Mouse (Mus musculus) liver, adult 2 months (tissue): ENCODE measurements at regions not wholly inside any gene's neighbourhood (a gene's known extent, or its start where the extent isn't known, plus 50 kb on each side); places are given as distances from the start of the nearest gene placed in this dataset.

Source experiments
- DNase-seq: peaks from one replicate; pipeline ENCODE4 v3.0.0-alpha.2; 2011; ENCODE audit warnings: low read depth, low spot score; ENCODE audit errors: extremely low read depth
- H3K27ac ChIP-seq: fragments of 200-500 bp; replicated peaks from 2 replicates; pipeline ENCODE4 v1.5.1; 2012; ENCODE audit warnings: low read depth, mild to moderate bottlenecking, control low read depth, inconsistent platforms, low read length; ENCODE audit not compliant: insufficient read depth
- H3K27me3 ChIP-seq: fragments of 200-500 bp; 2 replicates; pipeline ENCODE4 v1.6.1; 2012; ENCODE audit warnings: mild to moderate bottlenecking, moderate library complexity, low read length, inconsistent platforms; ENCODE audit not compliant: control insufficient read depth, insufficient read depth
- H3K36me3 ChIP-seq: fragments of 200-500 bp; 2 replicates; pipeline ENCODE4 v1.6.1; 2012; ENCODE audit warnings: low read length, inconsistent platforms; ENCODE audit not compliant: control insufficient read depth, insufficient read depth
- H3K4me1 ChIP-seq: fragments of 200-500 bp; 2 replicates; pipeline ENCODE4 v1.6.1; 2011; ENCODE audit warnings: low read length; ENCODE audit not compliant: control insufficient read depth, insufficient read depth
- H3K4me3 ChIP-seq: fragments of 200-500 bp; 2 replicates; pipeline ENCODE4 v1.5.1; 2011; ENCODE audit warnings: low read depth, mild to moderate bottlenecking, control low read depth, low read length, moderate library complexity; ENCODE audit not compliant: insufficient read depth
- H3K79me2 ChIP-seq: fragments of 200-500 bp; 2 replicates; pipeline ENCODE4 v1.6.1; 2012; ENCODE audit warnings: inconsistent platforms, mild to moderate bottlenecking, low read length, moderate library complexity; ENCODE audit not compliant: control insufficient read depth, insufficient read depth
- H3K9ac ChIP-seq: fragments of 200-500 bp; 2 replicates; pipeline ENCODE4 v1.6.1; 2012; ENCODE audit warnings: low read depth, mild to moderate bottlenecking, control low read depth, inconsistent platforms, low read length
- CTCF ChIP-seq: fragments of 200-500 bp; IDR thresholded peaks from 2 replicates; pipeline ENCODE4 v1.5.1; 2011; ENCODE audit warnings: low read depth, low read length, control low read depth
- POLR2A ChIP-seq: fragments of 200-500 bp; IDR thresholded peaks from 2 replicates; pipeline ENCODE4 v1.6.1; 2011; ENCODE audit warnings: low read length, control low read depth; ENCODE audit not compliant: insufficient read depth; ENCODE audit errors: extremely low read depth
- WGBS: fragments of 180-500 bp; shearing (Covaris S2); methylation state at CpG from one replicate; pipeline ENCODE4 v1.1.7; 2018; 5-methylcytosine and 5-hydroxymethylcytosine counted together

GRCm38 (mm10) chr1:77316198-77316597 is 198.7 kb downstream of the Epha4 start:
- Histone ChIP-seq H3K27ac (no peak overlapping the region), H3K79me2 (no peaks in the 10 kb centered on the region), H3K27me3 (no peaks in the 10 kb centered on the region), H3K4me1 (no peaks in the 10 kb centered on the region), H3K4me3 (no peak overlapping the region), H3K9ac (no peak overlapping the region), H3K36me3 (no peaks in the 10 kb centered on the region)
- no peak for TF ChIP-seq CTCF
- no peak for TF ChIP-seq POLR2A
- WGBS = 79% methylated on average over 9 of the region's 9 CpGs
- DNase-seq = no peak
